Mouse (Mus musculus): ENCODE measurements around the gene Myo18b. TPM values are rescaled to one million over a fixed set of nuclear protein-coding genes. Genes with fewer than 3 reads are reported as not detected.

Myo18b gene
- polyA plus RNA-seq, 1 experiment from 2014 or later, result 0.80 TPM

- Histone ChIP-seq H3K27me3 (ENCODE audit: insufficient read depth, low read length) (no peaks in the 10 kb centered on the region), H3K4me3 (ENCODE audit: low read depth, low read length) (no peak overlapping the region), H3K36me3 (ENCODE audit: insufficient read depth) (no peaks in the 10 kb centered on the region), H3K4me2 (no peak overlapping the region), H3K4me1 (ENCODE audit: insufficient read depth) (no peaks in the 10 kb centered on the region), H3K9me3 (ENCODE audit: low read depth, low read length) (no peaks in the 10 kb centered on the region), H3K27ac (ENCODE audit: low read depth) (no peak overlapping the region), H3K9ac (no peak overlapping the region)
- ATAC-seq (ENCODE audit: insufficient read depth) (no peak), DNase-seq (no peak)
- WGBS, result 79% methylated on average over 6 of the region's 6 CpGs
- TF ChIP-seq CTCF (IDR thresholded peaks at IDR 0.05; ENCODE audit: low read depth), result no peak
Observed at GRCm38 (mm10) chr5:112728432-112728831, 167.7 kb downstream of the Myo18b start.

GRCm38 (mm10) chr5:112718655-112719306 is 177.4 kb downstream of the Myo18b start:
- 44% methylated on average over 12 of the region's 12 CpGs for WGBS
- no peak for TF ChIP-seq CTCF (IDR thresholded peaks at IDR 0.05; ENCODE audit: low read depth)
- no peak; the same call in 1 of the 2 replicates for ATAC-seq (ENCODE audit: insufficient read depth)

GRCm38 (mm10) chr5:112714679-112715446 is 181.3 kb downstream of the Myo18b start:
- H3K9ac ChIP-seq, result no peak overlapping the region
- no peak overlapping the region for H3K4me2 ChIP-seq
- H3K27ac ChIP-seq (ENCODE audit: low read depth), result no peak overlapping the region
- DNase-seq (peak; percentile 37), ATAC-seq (ENCODE audit: insufficient read depth) (no peak)
- no peak overlapping the region for H3K4me3 ChIP-seq (ENCODE audit: low read depth, low read length)
- no peaks in the 10 kb centered on the region for H3K36me3 ChIP-seq (ENCODE audit: insufficient read depth)
- TF ChIP-seq CTCF (IDR thresholded peaks at IDR 0.05; ENCODE audit: low read depth), result no peak
- no peaks in the 10 kb centered on the region for H3K4me1 ChIP-seq (ENCODE audit: insufficient read depth)
- no peaks in the 10 kb centered on the region for H3K9me3 ChIP-seq (ENCODE audit: low read depth, low read length)
- WGBS, result 38% methylated on average over 8 of the region's 8 CpGs
- H3K27me3 ChIP-seq (ENCODE audit: insufficient read depth, low read length), result no peaks in the 10 kb centered on the region

More at GRCm38 (mm10) chr5:112718655-112719306, 177.4 kb downstream of the Myo18b start:
- no peak overlapping the region for H3K4me2 ChIP-seq
- no peak overlapping the region for H3K27ac ChIP-seq (ENCODE audit: low read depth)
- DNase-seq, result peak; percentile 96
- no peaks in the 10 kb centered on the region for H3K4me1 ChIP-seq (ENCODE audit: insufficient read depth)
- no peaks in the 10 kb centered on the region for H3K36me3 ChIP-seq (ENCODE audit: insufficient read depth)
- no peak overlapping the region for H3K9ac ChIP-seq
- no peaks in the 10 kb centered on the region for H3K27me3 ChIP-seq (ENCODE audit: insufficient read depth, low read length)
- no peak overlapping the region for H3K4me3 ChIP-seq (ENCODE audit: low read depth, low read length)
- H3K9me3 ChIP-seq (ENCODE audit: low read depth, low read length), result no peaks in the 10 kb centered on the region

GRCm38 (mm10) chr5:112709831-112710230 is 186.3 kb downstream of the Myo18b start:
- ATAC-seq (ENCODE audit: insufficient read depth) (no peak), DNase-seq (no peak)
- Histone ChIP-seq H3K27me3 (ENCODE audit: insufficient read depth, low read length) (no peaks in the 10 kb centered on the region), H3K9ac (no peak overlapping the region), H3K9me3 (ENCODE audit: low read depth, low read length) (no peaks in the 10 kb centered on the region), H3K4me2 (no peak overlapping the region), H3K36me3 (ENCODE audit: insufficient read depth) (no peaks in the 10 kb centered on the region), H3K27ac (ENCODE audit: low read depth) (no peak overlapping the region), H3K4me3 (ENCODE audit: low read depth, low read length) (no peak overlapping the region), H3K4me1 (ENCODE audit: insufficient read depth) (no peaks in the 10 kb centered on the region)
- TF ChIP-seq CTCF (IDR thresholded peaks at IDR 0.05; ENCODE audit: low read depth), result no peak

GRCm38 (mm10) chr5:112708441-112708840 is 187.7 kb downstream of the Myo18b start:
- no peak for TF ChIP-seq CTCF (IDR thresholded peaks at IDR 0.05; ENCODE audit: low read depth)
- Histone ChIP-seq H3K27ac (ENCODE audit: low read depth) (no peak overlapping the region), H3K4me1 (ENCODE audit: insufficient read depth) (no peaks in the 10 kb centered on the region), H3K36me3 (ENCODE audit: insufficient read depth) (no peaks in the 10 kb centered on the region), H3K9me3 (ENCODE audit: low read depth, low read length) (no peaks in the 10 kb centered on the region), H3K9ac (no peak overlapping the region), H3K4me2 (no peak overlapping the region), H3K4me3 (ENCODE audit: low read depth, low read length) (no peak overlapping the region), H3K27me3 (ENCODE audit: insufficient read depth, low read length) (no peaks in the 10 kb centered on the region)
- DNase-seq, result peak; percentile 62
- ATAC-seq (ENCODE audit: insufficient read depth), result peak; percentile 60; the same call in 1 of the 2 replicates

GRCm38 (mm10) chr5:112707478-112707877 is 188.7 kb downstream of the Myo18b start:
- WGBS, result 91% methylated on average over 2 of the region's 2 CpGs
- H3K9me3 ChIP-seq (ENCODE audit: low read depth, low read length), result no peaks in the 10 kb centered on the region
- DNase-seq, result no peak
- H3K4me2 ChIP-seq, result no peak overlapping the region
- no peak overlapping the region for H3K4me3 ChIP-seq (ENCODE audit: low read depth, low read length)
- H3K36me3 ChIP-seq (ENCODE audit: insufficient read depth), result no peaks in the 10 kb centered on the region
- no peaks in the 10 kb centered on the region for H3K4me1 ChIP-seq (ENCODE audit: insufficient read depth)
- no peak for TF ChIP-seq CTCF (IDR thresholded peaks at IDR 0.05; ENCODE audit: low read depth)
- ATAC-seq (ENCODE audit: insufficient read depth), result no peak
- no peaks in the 10 kb centered on the region for H3K27me3 ChIP-seq (ENCODE audit: insufficient read depth, low read length)
- no peak overlapping the region for H3K27ac ChIP-seq (ENCODE audit: low read depth)
- no peak overlapping the region for H3K9ac ChIP-seq

GRCm38 (mm10) chr5:112700794-112701193 is 195.4 kb downstream of the Myo18b start:
- Histone ChIP-seq H3K9ac (no peak overlapping the region), H3K27ac (ENCODE audit: low read depth) (no peak overlapping the region), H3K4me3 (ENCODE audit: low read depth, low read length) (no peak overlapping the region), H3K4me2 (no peak overlapping the region), H3K4me1 (ENCODE audit: insufficient read depth) (no peaks in the 10 kb centered on the region), H3K27me3 (ENCODE audit: insufficient read depth, low read length) (no peaks in the 10 kb centered on the region), H3K36me3 (ENCODE audit: insufficient read depth) (no peaks in the 10 kb centered on the region), H3K9me3 (ENCODE audit: low read depth, low read length) (no peaks in the 10 kb centered on the region)
- ATAC-seq (ENCODE audit: insufficient read depth) (no peak), DNase-seq (no peak)
- TF ChIP-seq CTCF (IDR thresholded peaks at IDR 0.05; ENCODE audit: low read depth), result no peak
- 29% methylated on average over 3 of the region's 3 CpGs for WGBS
